Mouse (Mus musculus): ENCODE data around the gene Prlhr. TPM values are rescaled to one million over a fixed set of nuclear protein-coding genes. Genes with fewer than 3 reads are reported as not detected.
A peak's percentile ranks its signal among the peaks of the same experiment; 100 is the strongest.

The Prlhr gene
- polyA plus RNA-seq (2015; fragmentation: Nextera tagmentation; extraction: Ambion mirVana): 0.33 and 0.49 TPM in 2 replicates

DNA sequence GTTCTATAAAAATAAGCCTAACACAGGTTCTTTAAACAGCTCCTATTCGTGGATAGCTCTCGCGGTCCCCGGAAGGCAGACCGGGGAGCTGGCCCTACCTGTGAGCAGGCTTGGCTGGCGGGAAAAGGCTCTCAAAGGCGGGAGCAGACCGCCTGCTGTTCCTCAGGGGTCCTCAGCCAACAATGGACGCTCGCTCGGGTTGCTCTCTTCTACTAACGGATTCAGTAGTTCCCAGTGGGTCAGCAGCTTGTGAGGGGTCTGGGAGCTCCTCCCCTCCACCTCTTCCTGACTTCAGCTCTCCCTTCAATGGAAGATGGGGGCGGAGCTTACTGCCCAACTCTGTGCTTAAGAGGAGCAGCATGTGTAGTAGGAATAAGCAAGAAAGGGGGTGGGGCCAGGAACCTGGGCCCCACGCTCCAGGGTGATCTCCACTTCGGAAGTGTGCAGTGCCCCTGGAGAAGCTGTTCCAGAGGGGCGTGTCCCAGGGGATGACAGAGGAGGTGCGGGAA is at the start of gene Prlhr:
Gene Prlhr, minus strand, starts transcription at position 51 of the 509 bp plus-strand sequence.
- 4% methylated on average over 17 of the region's 17 CpGs for WGBS
- H3K9ac ChIP-seq: peak within 1 kb of the TSS; percentile 14
- H3K4me3 ChIP-seq: peak within 1 kb of the TSS; percentile 38
- H3K36me3 ChIP-seq: no peaks in the 10 kb centered on the region
- peak; percentile 65 for ATAC-seq (ENCODE audit: low FRiP score, low read depth)
- peak within 1 kb of the TSS; percentile 72 for H3K4me2 ChIP-seq
- peaks cover 43% of the 10 kb centered on the region for H3K27me3 ChIP-seq
- peaks cover 42% of the 10 kb centered on the region for H3K4me1 ChIP-seq (replicated peaks)
- no peak within 1 kb of the TSS for H3K27ac ChIP-seq (replicated peaks)
- H3K9me3 ChIP-seq: no peaks in the 10 kb centered on the region

DNA sequence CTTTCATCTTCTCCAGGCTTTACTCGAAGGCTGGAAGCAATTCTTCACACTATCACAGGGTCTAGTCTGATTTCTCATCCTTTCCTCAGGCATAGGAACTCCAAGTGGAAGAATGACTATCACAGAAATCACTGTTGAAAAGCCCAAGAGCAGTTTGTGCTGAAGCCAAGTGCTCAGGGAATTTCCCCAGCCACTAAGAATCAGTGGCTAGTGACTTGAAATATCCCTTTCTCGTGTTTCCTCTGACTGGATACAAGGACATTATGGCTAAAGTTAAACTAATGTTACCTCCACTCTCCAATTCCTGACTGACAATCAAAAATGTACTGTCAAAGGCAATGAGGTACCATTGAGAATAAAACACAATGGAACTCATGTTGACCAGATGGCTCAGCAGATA is 47.0 kb upstream of the Prlhr start:
- H3K9me3 ChIP-seq: no peaks in the 10 kb centered on the region
- H3K27ac ChIP-seq (replicated peaks): no peak overlapping the region
- no peak overlapping the region for H3K4me2 ChIP-seq
- WGBS: 68% methylated on average over 2 of the region's 2 CpGs
- H3K4me3 ChIP-seq: no peak overlapping the region
- no peaks in the 10 kb centered on the region for H3K27me3 ChIP-seq
- no peaks in the 10 kb centered on the region for H3K36me3 ChIP-seq
- ATAC-seq (ENCODE audit: low FRiP score, low read depth): no peak
- H3K4me1 ChIP-seq (replicated peaks): no peaks in the 10 kb centered on the region
- no peak overlapping the region for H3K9ac ChIP-seq

DNA sequence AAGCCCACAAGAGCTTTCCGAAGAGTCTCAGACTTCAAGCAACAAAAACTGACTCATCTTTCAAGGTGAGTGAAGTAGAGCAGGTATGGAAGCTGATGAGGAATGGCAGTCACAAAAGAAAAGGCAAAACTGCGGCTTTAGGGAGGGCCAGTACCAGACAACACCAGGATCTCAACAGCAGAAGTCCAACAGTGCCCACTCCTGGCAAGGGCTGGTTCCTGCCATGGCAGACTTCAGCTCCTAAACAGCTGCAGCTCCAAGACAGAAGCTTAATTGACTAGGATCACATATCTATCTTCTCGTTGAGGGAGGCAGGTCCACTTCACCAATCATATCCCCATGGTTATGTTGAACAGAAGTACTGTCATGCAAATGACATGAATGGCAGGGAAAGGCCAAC is 45.3 kb upstream of the Prlhr start:
- Histone ChIP-seq H3K36me3 (no peaks in the 10 kb centered on the region), H3K4me3 (no peak overlapping the region), H3K4me2 (no peak overlapping the region), H3K4me1 (replicated peaks) (no peaks in the 10 kb centered on the region), H3K27ac (replicated peaks) (no peak overlapping the region), H3K9ac (no peak overlapping the region), H3K9me3 (no peaks in the 10 kb centered on the region), H3K27me3 (no peaks in the 10 kb centered on the region)
- no peak for ATAC-seq (ENCODE audit: low FRiP score, low read depth)
- 48% methylated on average over 3 of the region's 3 CpGs for WGBS

DNA sequence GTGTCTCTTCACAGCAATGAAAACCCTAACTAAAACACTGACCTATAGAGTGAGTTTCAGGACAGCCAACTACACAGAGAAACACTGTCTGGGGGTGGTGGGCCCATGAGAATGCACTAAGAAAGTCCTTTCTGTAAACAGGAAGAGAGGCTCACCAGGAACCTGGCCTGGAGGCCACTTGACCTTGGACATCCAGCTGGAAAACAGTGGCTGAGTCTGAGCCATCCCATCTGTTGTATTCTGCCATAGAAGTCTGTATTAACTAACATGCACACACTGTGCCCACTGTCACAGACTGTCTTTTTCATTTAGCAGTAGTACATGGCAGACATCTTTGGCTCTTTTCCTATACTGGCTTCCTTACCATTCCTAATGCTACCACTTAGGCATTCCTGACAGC is 32.1 kb upstream of the Prlhr start:
- H3K27me3 ChIP-seq: no peaks in the 10 kb centered on the region
- no peak overlapping the region for H3K4me2 ChIP-seq
- ATAC-seq (ENCODE audit: low FRiP score, low read depth): no peak
- no peak overlapping the region for H3K4me3 ChIP-seq
- no peak overlapping the region for H3K27ac ChIP-seq (replicated peaks)
- no peaks in the 10 kb centered on the region for H3K4me1 ChIP-seq (replicated peaks)
- no peaks in the 10 kb centered on the region for H3K9me3 ChIP-seq
- no peaks in the 10 kb centered on the region for H3K36me3 ChIP-seq
- H3K9ac ChIP-seq: no peak overlapping the region

DNA sequence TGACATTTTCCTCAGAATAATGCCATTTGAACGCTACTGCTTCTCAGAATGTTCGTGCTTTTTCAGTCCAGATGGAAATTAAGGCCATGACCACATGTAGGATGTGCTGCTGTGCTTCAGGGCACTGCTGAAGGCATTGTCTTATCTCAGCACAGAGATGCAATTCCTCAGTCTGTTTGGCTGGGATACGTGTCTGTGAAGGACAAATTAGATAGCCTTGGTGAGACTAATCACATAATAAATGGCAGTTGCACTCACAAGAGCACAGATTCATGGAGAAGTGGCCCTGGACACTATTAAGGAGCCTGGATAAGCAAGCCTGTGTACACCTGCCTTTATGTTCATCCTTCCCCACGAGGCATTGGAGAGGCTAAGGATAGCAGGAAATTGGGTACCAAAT is 29.1 kb upstream of the Prlhr start:
- H3K4me3 ChIP-seq: no peak overlapping the region
- H3K4me2 ChIP-seq: no peak overlapping the region
- no peaks in the 10 kb centered on the region for H3K4me1 ChIP-seq (replicated peaks)
- no peak overlapping the region for H3K27ac ChIP-seq (replicated peaks)
- no peaks in the 10 kb centered on the region for H3K9me3 ChIP-seq
- H3K27me3 ChIP-seq: no peaks in the 10 kb centered on the region
- no peak overlapping the region for H3K9ac ChIP-seq
- H3K36me3 ChIP-seq: no peaks in the 10 kb centered on the region
- 71% methylated on average over 4 of the region's 4 CpGs for WGBS
- ATAC-seq (ENCODE audit: low FRiP score, low read depth): no peak

DNA sequence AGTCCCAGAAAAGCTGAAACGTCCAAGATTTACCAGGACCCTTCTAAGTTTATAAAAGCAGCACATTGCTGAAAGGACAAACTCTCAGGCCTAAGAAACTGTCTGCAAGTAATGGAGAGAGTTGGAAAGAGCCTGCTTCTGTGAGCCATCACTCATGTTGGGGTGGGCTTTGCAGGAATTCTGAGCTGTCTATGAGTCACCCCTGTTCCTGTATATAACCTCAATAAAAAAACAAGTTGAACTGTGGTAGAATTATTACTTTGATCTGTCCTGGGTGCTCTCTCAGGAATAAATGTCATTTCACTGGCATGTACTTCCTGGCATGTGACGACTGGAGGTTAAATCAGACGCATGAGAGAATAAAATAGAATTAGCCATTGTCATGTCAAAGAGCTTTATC is 27.7 kb upstream of the Prlhr start:
- no peaks in the 10 kb centered on the region for H3K4me1 ChIP-seq (replicated peaks)
- ATAC-seq (ENCODE audit: low FRiP score, low read depth): no peak
- 64% methylated on average over 3 of the region's 3 CpGs for WGBS
- no peak overlapping the region for H3K4me2 ChIP-seq
- H3K27ac ChIP-seq (replicated peaks): no peak overlapping the region
- no peaks in the 10 kb centered on the region for H3K36me3 ChIP-seq
- no peak overlapping the region for H3K9ac ChIP-seq
- no peaks in the 10 kb centered on the region for H3K27me3 ChIP-seq
- H3K9me3 ChIP-seq: no peaks in the 10 kb centered on the region
- H3K4me3 ChIP-seq: no peak overlapping the region

DNA sequence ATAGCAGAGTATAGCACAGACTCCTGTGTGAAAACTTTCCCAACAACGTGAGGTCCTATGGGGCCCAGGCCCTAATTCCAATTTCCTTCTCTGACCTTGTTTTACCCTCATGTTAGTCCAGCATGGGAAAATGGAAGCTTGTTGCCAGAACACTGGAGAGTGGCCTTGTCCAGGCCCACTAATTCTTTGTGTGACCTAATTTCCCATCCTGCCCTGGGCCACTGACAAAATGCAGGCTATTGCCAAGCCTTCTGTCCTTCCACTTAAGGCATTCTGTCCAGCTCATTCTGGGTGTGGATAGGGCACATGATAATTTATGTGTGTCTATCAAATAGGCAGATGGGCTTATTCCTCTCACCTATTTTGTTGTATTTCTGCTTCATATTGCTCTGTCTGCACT is 21.5 kb upstream of the Prlhr start:
- WGBS: 92% methylated on average over 1 of the region's 1 CpGs
- Histone ChIP-seq H3K36me3 (no peaks in the 10 kb centered on the region), H3K27ac (replicated peaks) (no peak overlapping the region), H3K4me3 (no peak overlapping the region), H3K4me2 (no peak overlapping the region), H3K9me3 (no peaks in the 10 kb centered on the region), H3K27me3 (no peaks in the 10 kb centered on the region), H3K9ac (no peak overlapping the region), H3K4me1 (replicated peaks) (no peaks in the 10 kb centered on the region)
- ATAC-seq (ENCODE audit: low FRiP score, low read depth): no peak

DNA sequence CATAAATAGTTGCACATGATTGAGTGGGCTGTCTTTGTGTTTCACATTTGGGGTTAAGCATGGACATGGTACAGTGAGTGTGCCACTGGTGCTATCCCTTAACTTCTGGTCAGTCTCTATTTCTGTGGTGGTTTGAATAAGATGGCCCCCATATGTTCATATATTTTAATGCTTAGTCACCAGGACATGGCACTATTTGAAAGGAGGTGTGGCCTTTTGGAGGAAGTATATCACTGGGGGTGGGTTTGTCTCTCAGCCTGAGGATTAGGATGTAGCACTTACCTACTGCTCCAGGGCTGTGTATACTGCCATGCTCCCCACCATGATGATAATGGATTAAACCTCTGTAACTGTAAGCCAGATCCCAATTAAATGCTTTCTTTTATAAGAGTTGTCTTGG is 17.2 kb upstream of the Prlhr start:
- H3K9ac ChIP-seq: no peak overlapping the region
- H3K4me1 ChIP-seq (replicated peaks): no peaks in the 10 kb centered on the region
- no peaks in the 10 kb centered on the region for H3K9me3 ChIP-seq
- no peaks in the 10 kb centered on the region for H3K27me3 ChIP-seq
- no peak overlapping the region for H3K27ac ChIP-seq (replicated peaks)
- ATAC-seq (ENCODE audit: low FRiP score, low read depth): no peak
- no peaks in the 10 kb centered on the region for H3K36me3 ChIP-seq
- H3K4me3 ChIP-seq: no peak overlapping the region
- no peak overlapping the region for H3K4me2 ChIP-seq

DNA sequence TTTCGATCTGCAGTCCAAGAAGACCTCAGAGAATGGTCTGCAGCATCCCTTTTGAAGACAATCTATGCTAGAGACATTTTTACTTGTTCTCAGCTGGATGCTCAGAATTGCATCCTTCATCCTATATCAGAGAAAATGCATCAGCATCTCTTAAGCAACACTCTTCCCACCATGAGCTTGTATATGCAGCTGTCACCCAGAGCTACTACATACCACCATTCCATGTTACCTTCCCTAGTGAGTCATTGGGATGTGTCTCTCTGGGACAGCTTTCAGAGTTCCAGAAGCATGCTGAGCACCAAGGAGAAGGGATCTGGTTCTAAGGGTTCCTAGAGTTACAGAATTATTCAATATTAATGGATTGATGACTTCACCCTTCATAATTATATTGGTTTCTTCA is 10.8 kb upstream of the Prlhr start:
- 46% methylated on average over 1 of the region's 1 CpGs for WGBS
- no peak overlapping the region for H3K9ac ChIP-seq
- H3K27me3 ChIP-seq: no peaks in the 10 kb centered on the region
- H3K36me3 ChIP-seq: no peaks in the 10 kb centered on the region
- H3K27ac ChIP-seq (replicated peaks): no peak overlapping the region
- H3K9me3 ChIP-seq: no peaks in the 10 kb centered on the region
- no peak overlapping the region for H3K4me3 ChIP-seq
- no peak for ATAC-seq (ENCODE audit: low FRiP score, low read depth)
- H3K4me1 ChIP-seq (replicated peaks): no peaks in the 10 kb centered on the region
- H3K4me2 ChIP-seq: no peak overlapping the region

DNA sequence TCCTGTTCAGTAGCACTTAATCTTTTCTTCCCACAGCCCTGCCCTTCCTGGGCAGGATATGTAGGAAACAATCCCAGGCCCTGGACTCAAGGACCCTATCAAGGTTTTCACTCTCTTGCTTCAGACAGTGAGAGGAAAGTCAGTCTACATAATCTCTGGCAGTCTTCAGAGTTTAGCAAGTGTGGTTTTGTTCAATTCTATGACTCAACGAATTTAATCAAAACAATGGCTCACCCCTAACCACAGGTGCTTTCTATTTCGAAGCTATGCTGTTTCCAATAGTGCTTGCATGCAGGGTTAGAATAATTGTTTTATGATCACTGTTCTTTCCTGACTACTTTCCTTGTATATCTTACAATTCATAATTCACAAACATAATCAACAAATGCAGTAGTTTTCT is 9.7 kb upstream of the Prlhr start:
- no peaks in the 10 kb centered on the region for H3K27me3 ChIP-seq
- no peaks in the 10 kb centered on the region for H3K9me3 ChIP-seq
- no peak overlapping the region for H3K9ac ChIP-seq
- WGBS: 61% methylated on average over 2 of the region's 2 CpGs
- H3K4me1 ChIP-seq (replicated peaks): no peaks in the 10 kb centered on the region
- H3K27ac ChIP-seq (replicated peaks): no peak overlapping the region
- ATAC-seq (ENCODE audit: low FRiP score, low read depth): no peak
- no peaks in the 10 kb centered on the region for H3K36me3 ChIP-seq
- H3K4me2 ChIP-seq: no peak overlapping the region
- no peak overlapping the region for H3K4me3 ChIP-seq

DNA sequence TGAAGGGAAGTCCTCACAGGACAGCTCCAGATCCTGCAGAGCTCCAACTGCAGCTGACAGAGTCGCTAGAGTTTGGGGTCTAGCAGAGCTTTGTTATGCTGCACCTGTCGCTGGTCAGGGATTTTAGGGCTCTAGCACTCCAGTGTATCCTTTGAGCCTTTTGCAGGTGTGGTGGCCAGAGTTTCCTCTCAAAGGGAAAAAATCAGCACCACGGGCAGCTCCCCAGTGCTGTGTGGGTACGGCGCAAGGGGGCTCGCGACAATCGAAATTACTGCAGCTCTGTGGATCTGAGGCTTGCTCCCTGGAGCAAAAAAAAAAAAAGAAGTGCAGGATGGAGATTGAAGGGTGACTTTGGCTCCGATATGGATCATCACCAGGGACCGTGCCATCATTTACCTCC is 742 bp upstream of the Prlhr start:
- Histone ChIP-seq H3K27ac (replicated peaks) (no peak overlapping the region), H3K36me3 (no peaks in the 10 kb centered on the region), H3K27me3 (peaks cover 43% of the 10 kb centered on the region), H3K4me1 (replicated peaks) (peaks cover 37% of the 10 kb centered on the region), H3K9ac (no peak overlapping the region), H3K9me3 (no peaks in the 10 kb centered on the region), H3K4me3 (peak overlapping the region; percentile 38), H3K4me2 (peak overlapping the region; percentile 72)
- WGBS: 2% methylated on average over 10 of the region's 10 CpGs
- ATAC-seq (ENCODE audit: low FRiP score, low read depth): no peak

DNA sequence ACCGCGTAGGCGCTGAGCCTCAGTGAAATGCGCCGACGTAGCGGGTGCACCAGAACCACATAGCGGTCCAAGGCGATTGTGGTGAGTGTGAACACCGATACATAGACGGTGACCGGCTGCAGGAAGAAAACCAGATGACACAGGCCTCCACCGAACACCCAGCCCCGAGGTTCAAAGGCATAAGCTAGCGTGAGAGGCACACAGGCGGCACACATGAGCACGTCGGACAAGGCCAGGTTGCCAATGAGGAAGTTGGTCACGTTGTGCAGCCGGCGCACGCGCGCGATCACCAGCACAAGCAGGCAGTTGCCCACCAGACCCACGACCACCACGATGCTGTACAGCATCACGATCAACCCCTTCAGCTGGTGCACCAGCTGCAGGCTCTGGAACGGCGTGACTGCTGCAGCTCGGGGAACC is 506 bp downstream of the Prlhr start:
- H3K9me3 ChIP-seq: no peaks in the 10 kb centered on the region
- H3K4me2 ChIP-seq: peak overlapping the region; percentile 72
- peak; percentile 28; the same call in 1 of the 2 replicates for ATAC-seq (ENCODE audit: low FRiP score, low read depth)
- H3K4me3 ChIP-seq: peak overlapping the region; percentile 38
- 0 out of 2 replicates have a peak overlapping the region, but pooled peaks have one; percentile 14 for H3K9ac ChIP-seq
- no peak overlapping the region for H3K27ac ChIP-seq (replicated peaks)
- WGBS: 12% methylated on average over 31 of the region's 31 CpGs
- no peaks in the 10 kb centered on the region for H3K36me3 ChIP-seq
- peaks cover 45% of the 10 kb centered on the region for H3K4me1 ChIP-seq (replicated peaks)
- peaks cover 43% of the 10 kb centered on the region for H3K27me3 ChIP-seq

DNA sequence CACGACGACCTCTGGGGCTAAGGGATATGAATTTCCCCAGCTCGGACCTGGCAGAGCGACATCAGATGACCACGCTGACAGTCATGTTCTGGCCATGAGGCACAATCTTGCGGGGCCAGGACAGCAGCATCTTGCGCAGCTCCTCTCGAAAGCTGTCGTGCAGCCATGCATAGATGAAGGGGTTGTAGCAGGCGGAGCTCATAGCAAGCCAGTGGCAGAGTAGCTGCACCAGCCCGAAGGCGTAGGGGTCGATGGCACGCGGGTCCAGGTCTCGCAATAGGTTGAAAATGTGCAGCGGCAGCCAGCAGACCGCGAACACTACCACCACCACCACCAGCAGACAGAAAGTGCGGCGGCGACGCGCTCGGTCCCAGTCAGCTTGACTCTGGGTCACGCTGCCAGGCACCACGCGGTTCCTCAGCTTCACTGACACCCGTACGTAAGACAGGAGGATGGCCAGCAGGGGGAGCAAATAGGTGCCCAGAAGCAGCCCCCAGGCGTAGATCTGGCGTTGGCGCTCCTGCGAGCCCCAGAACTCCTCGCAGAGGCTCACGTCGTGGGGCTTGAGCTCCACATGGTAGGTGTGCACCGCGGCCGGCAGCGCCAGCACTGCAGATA is 1.0 kb downstream of the Prlhr start:
- WGBS: 2% methylated on average over 41 of the region's 41 CpGs
- Histone ChIP-seq H3K9me3 (no peaks in the 10 kb centered on the region), H3K36me3 (no peaks in the 10 kb centered on the region), H3K27ac (replicated peaks) (no peak overlapping the region), H3K27me3 (peaks cover 43% of the 10 kb centered on the region), H3K9ac (peak overlapping the region; percentile 14; the same call in 1 of the 2 replicates), H3K4me3 (peak overlapping the region; percentile 38), H3K4me2 (peak overlapping the region; percentile 72), H3K4me1 (replicated peaks) (peaks cover 45% of the 10 kb centered on the region)
- ATAC-seq (ENCODE audit: low FRiP score, low read depth): peak; percentile 78

All from hindbrain, embryonic 15.5 days (tissue).